11 mouse cellular contexts compared by ENCODE assay signal in the genomic region with DNA sequence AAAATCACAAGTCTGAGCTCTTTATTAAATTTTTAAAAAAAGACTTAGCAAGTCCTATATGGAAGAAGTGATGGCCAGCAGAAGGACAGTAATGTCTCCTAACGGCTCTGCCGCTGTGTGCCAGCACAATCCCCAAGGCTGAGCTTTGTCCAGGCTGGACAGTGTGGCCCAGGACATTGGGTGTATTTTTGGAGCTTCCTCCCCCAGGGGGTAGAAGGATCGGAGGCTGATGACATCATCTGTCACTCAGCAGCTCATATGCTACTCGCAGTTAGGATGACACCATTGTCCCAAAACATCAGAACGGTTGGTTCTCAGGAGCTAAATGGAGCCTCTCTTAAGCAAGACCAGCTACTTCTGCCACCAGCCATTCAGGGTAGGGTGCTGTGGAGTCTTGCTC.
A peak's percentile ranks its signal among the peaks of the same experiment; 100 is the strongest.
DNase-seq lines count a peak whose midpoint lies in the region; ATAC-seq and TF ChIP-seq lines count a peak whose summit lies in the region.
"Had no signal": no experiment of that assay in that cellular context is flagged by ENCODE, and none has a peak within 500 bp of the region (broad histone marks: within the 10 kb centered on the region; RNA-seq: fewer than 3 reads in every experiment).

No protein-coding gene starts in this region.

- 0 out of 2 replicates have a peak, but pooled peaks cover under 1% of the 10 kb centered on the region for H3K27me3 ChIP-seq in lung, embryonic 15.5 days
- no peaks in the 10 kb centered on the region for H3K27me3 ChIP-seq in heart, embryonic 15.5 days
- H3K27me3 ChIP-seq: midbrain, embryonic 12.5 days had no signal

- no peak for ATAC-seq in lung, embryonic 15.5 days (ENCODE audit: borderline replicate concordance, extremely low read depth, low FRiP score, low TSS enrichment)
- no peak for ATAC-seq in heart, embryonic 15.5 days (replicated peaks; ENCODE audit: insufficient number of reproducible peaks, insufficient read depth, low FRiP score, low read depth)

- H3K4me2 ChIP-seq in lung, embryonic 15.5 days: no peak overlapping the region
- no peak overlapping the region for H3K4me2 ChIP-seq in heart, embryonic 15.5 days
- H3K4me2 ChIP-seq: midbrain, embryonic 12.5 days had no signal

- H3K9me3 ChIP-seq in lung, embryonic 15.5 days: no peaks in the 10 kb centered on the region
- H3K9me3 ChIP-seq in heart, embryonic 15.5 days (replicated peaks): no peaks in the 10 kb centered on the region
- H3K9me3 ChIP-seq: liver, embryonic 15.5 days; midbrain, embryonic 12.5 days had no signal

- no peak for TF ChIP-seq CTCF in gastrocnemius, adult 2 months (IDR thresholded peaks at IDR 0.05)

- peak overlapping the region; percentile 59 for H3K27ac ChIP-seq in gastrocnemius, adult 2 months
- peak overlapping the region; percentile 31; the same call in 1 of the 2 replicates for H3K27ac ChIP-seq in lung, embryonic 15.5 days
- peak overlapping the region; percentile 63 for H3K27ac ChIP-seq in brown adipose tissue, adult 24 weeks (replicated peaks; ENCODE audit: low read depth, low read length)
- H3K27ac ChIP-seq in heart, embryonic 15.5 days: peak overlapping the region; percentile 46; the same call in 1 of the 2 replicates

- intact Hi-C loops in gastrocnemius, adult 2 months (cut with DNase I): no loop called here

- DNase-seq in gastrocnemius, adult 2 months: peak; percentile 61
- no peak for DNase-seq in gastrocnemius, postnatal 4 days (ENCODE audit: low spot score in 2 of 2)
- no peak for DNase-seq in lung, postnatal 4 days
- DNase-seq in thymus, postnatal 0 days (ENCODE audit: low spot score): no peak
- DNase-seq in T-cell, adult 2 months (ENCODE audit: low spot score): no peak

- H3K9ac ChIP-seq in lung, embryonic 15.5 days: no peak overlapping the region
- no peak overlapping the region for H3K9ac ChIP-seq in heart, embryonic 15.5 days
- H3K9ac ChIP-seq: liver, embryonic 15.5 days; midbrain, embryonic 12.5 days had no signal

- peaks cover 49% of the 10 kb centered on the region for H3K4me1 ChIP-seq in lung, embryonic 15.5 days
- H3K4me1 ChIP-seq in brown adipose tissue, adult 24 weeks (ENCODE audit: control insufficient read depth, insufficient read depth, insufficient read length, low read length): peaks cover 11% of the 10 kb centered on the region
- H3K4me1 ChIP-seq in heart, embryonic 15.5 days (replicated peaks): peaks cover 49% of the 10 kb centered on the region

- WGBS in lung, embryonic 15.5 days: 59% methylated on average over 5 of the region's 5 CpGs
- 31% methylated on average over 5 of the region's 5 CpGs for WGBS in heart, embryonic 15.5 days

- peak overlapping the region; percentile 42 for H3K4me3 ChIP-seq in gastrocnemius, adult 2 months
- no peak overlapping the region for H3K4me3 ChIP-seq in lung, embryonic 15.5 days
- H3K4me3 ChIP-seq in brown adipose tissue, adult 24 weeks (ENCODE audit: insufficient read depth, low read depth, low read length): no peak overlapping the region
- H3K4me3 ChIP-seq in heart, embryonic 15.5 days: no peak overlapping the region
- H3K4me3 ChIP-seq: erythroblast, embryonic 14.5 days; liver, embryonic 15.5 days; midbrain, embryonic 12.5 days had no signal

- H3K36me3 ChIP-seq in lung, embryonic 15.5 days: no peaks in the 10 kb centered on the region
- 0 out of 2 replicates have a peak, but pooled peaks cover 4% of the 10 kb centered on the region for H3K36me3 ChIP-seq in heart, embryonic 15.5 days
- H3K36me3 ChIP-seq: liver, embryonic 15.5 days; midbrain, embryonic 12.5 days had no signal
